Mouse (Mus musculus) limb, embryonic 10.5 days (tissue): Measurements from ENCODE around the gene Tbcd. TPM values are rescaled to one million over a fixed set of nuclear protein-coding genes. Genes with fewer than 3 reads are reported as not detected.
A peak's percentile ranks its signal among the peaks of the same experiment; 100 is the strongest.

ENCODE experiments used
- DNase-seq: peaks from one replicate; pipeline ENCODE4 v3.0.0-alpha.2; 2017; ENCODE audit warnings: low spot score
- H3K27ac ChIP-seq: fragments of 300-500 bp; sonication (generic); 2 replicates; pipeline ENCODE4 v1.5.1; 2016; ENCODE audit warnings: mild to moderate bottlenecking
- H3K27me3 ChIP-seq: fragments of 300-500 bp; sonication (generic); 2 replicates; pipeline ENCODE4 v1.6.1; 2016; ENCODE audit warnings: low read depth, mild to moderate bottlenecking; ENCODE audit not compliant: poor library complexity, severe bottlenecking
- H3K36me3 ChIP-seq: fragments of 300-500 bp; sonication (generic); 2 replicates; pipeline ENCODE4 v1.6.1; 2016; ENCODE audit warnings: mild to moderate bottlenecking, moderate library complexity
- H3K4me1 ChIP-seq: fragments of 300-500 bp; sonication (generic); 2 replicates; pipeline ENCODE4 v1.6.1; 2016
- H3K4me3 ChIP-seq: fragments of 300-500 bp; sonication (generic); 2 replicates; pipeline ENCODE4 v1.5.1; 2016; ENCODE audit warnings: mild to moderate bottlenecking, moderate library complexity
- H3K9me3 ChIP-seq: fragments of 300-500 bp; sonication (generic); replicated peaks from 2 replicates; pipeline ENCODE4 v1.6.1; 2016; ENCODE audit warnings: mild to moderate bottlenecking
- WGBS: fragments of 180-500 bp; shearing (Covaris S2); methylation state at CpG from one replicate; pipeline ENCODE4 v1.1.7; 2016; 5-methylcytosine and 5-hydroxymethylcytosine counted together
- polyA plus RNA-seq: library from polyadenylated mRNA; unstranded; fragments of >200 nt; fragmentation: Nextera tagmentation; extraction: Ambion mirVana; gene quantifications from 2 replicates; pipeline ENCODE4 v1.2.1, GENCODE M21; 2016

Gene Tbcd
- polyA plus RNA-seq, 1 experiment from 2014 or later = 54.9 TPM

DNA sequence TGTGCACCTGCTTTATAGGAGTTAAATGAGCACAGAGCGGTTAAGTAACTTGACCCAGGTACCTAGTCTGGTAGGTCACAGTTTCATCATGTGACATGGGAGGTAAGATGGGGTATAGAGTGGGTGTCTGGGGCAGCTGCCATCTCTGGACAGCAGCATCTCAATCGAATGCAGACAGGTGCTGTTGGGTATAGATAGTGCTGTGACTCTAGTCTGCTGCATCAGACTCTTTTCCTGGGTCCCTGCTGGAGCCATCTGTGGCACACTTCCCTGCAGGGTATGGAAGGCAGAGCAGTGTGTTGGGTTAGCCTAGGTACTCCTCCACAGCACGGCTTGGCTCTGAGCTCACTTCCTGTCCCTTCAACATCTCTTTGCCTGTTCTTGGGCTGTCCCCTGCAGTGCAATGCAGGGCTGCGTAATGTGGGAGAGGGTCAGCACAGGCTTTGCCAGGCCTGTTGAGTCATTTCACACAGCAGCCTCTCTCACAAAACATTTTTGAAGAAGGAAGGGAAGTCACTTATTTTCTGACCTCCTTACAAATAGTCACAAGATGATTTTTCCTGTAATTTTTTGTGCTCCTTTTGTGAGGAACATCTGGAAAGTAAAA is 70.5 kb downstream of the Tbcd start:
- Histone ChIP-seq H3K27ac (no peak overlapping the region), H3K9me3 (no peaks in the 10 kb centered on the region), H3K4me3 (no peak overlapping the region), H3K27me3 (no peaks in the 10 kb centered on the region), H3K36me3 (no peaks in the 10 kb centered on the region), H3K4me1 (0 out of 2 replicates have a peak, but pooled peaks cover 4% of the 10 kb centered on the region)
- 89% methylated on average over 4 of the region's 4 CpGs for WGBS
- no peak for DNase-seq

DNA sequence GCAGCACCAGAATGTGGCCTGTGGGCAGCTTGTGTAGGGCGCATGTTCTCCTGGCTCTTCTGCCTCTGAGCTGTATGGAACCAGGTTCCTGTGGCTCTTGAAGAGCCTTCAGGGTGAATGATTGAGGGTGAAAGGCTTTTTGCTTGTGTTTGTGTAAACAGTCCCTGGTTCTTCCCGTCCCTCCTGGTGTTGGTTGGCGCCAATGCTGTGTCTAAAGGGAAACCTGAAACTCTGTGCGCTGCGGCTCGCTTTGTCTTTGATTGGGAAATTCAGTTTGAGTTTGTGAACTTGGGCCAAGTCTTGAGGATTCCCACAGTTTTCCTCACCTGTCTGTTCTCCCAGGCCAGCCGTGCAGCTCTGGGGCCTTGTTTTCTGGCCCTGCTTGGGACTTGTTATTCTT is 72.4 kb downstream of the Tbcd start:
- WGBS = 89% methylated on average over 7 of the region's 7 CpGs
- H3K4me1 ChIP-seq = 0 out of 2 replicates have a peak, but pooled peaks cover 3% of the 10 kb centered on the region

GRCm38 (mm10) chr11:121529747-121530146 is 78.0 kb downstream of the Tbcd start:
- Histone ChIP-seq H3K4me3 (no peak overlapping the region), H3K9me3 (no peaks in the 10 kb centered on the region), H3K27ac (no peak overlapping the region), H3K27me3 (no peaks in the 10 kb centered on the region), H3K36me3 (no peaks in the 10 kb centered on the region), H3K4me1 (peaks cover 9% of the 10 kb centered on the region; the same call in 1 of the 2 replicates)
- WGBS = 82% methylated on average over 3 of the region's 3 CpGs
- DNase-seq = no peak

More for the DNA sequence above, 72.4 kb downstream of the Tbcd start:
- no peaks in the 10 kb centered on the region for H3K9me3 ChIP-seq
- DNase-seq = no peak
- H3K27me3 ChIP-seq = no peaks in the 10 kb centered on the region
- H3K4me3 ChIP-seq = no peak overlapping the region
- H3K36me3 ChIP-seq = no peaks in the 10 kb centered on the region
- no peak overlapping the region for H3K27ac ChIP-seq

DNA sequence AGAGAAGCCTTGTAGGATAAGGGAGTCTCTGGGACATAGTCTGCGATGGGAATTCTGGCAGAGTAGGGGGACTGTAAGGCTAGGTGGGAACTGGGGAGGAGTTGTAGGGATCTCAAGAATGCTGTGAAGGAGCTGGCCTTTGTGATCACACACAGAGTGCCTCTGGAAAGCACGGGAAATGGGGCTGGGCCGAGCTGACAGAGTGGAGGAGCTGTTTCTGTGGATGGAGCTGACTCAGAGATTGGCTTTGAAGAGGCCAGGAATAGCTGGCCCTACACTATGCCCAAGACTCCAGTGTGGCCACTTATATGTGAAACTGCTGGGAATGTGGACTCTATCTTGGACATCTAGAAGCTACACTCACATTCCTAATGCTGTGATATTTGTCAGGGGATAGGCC is 84.8 kb downstream of the Tbcd start:
- 39% methylated on average over 3 of the region's 3 CpGs for WGBS
- no peaks in the 10 kb centered on the region for H3K9me3 ChIP-seq

DNA sequence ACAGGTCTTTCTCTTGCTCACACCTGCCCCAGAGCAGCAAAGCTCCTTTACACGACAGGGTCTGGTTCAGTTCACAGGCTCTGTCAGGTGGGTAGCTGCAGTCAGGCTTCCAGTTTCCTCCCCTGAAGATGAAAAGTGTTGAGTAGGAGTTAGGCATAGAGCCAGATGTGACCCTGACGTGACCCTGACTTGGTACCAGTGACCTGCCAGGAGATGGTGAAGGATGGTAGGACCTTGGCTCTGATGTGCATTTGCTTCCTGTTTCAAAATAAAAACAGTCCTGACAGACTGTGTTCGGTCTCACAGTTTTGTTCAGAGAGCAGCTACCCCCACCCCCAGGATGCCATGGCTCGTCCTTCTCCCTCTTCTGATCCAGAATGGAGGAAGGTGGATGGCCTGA is 90.7 kb downstream of the Tbcd start:
- 60% methylated on average over 4 of the region's 4 CpGs for WGBS
- no peak for DNase-seq

More for the DNA sequence above, 84.8 kb downstream of the Tbcd start:
- Histone ChIP-seq H3K4me3 (no peak overlapping the region), H3K36me3 (peaks cover under 1% of the 10 kb centered on the region; the same call in 1 of the 2 replicates), H3K27me3 (no peaks in the 10 kb centered on the region), H3K4me1 (peaks cover 9% of the 10 kb centered on the region; the same call in 1 of the 2 replicates), H3K27ac (no peak overlapping the region)
- DNase-seq = no peak

GRCm38 (mm10) chr11:121543287-121543856 is 91.6 kb downstream of the Tbcd start:
- 86% methylated on average over 5 of the region's 5 CpGs for WGBS
- DNase-seq = no peak
- no peaks in the 10 kb centered on the region for H3K27me3 ChIP-seq
- H3K4me3 ChIP-seq = no peak overlapping the region
- peaks cover 11% of the 10 kb centered on the region for H3K36me3 ChIP-seq
- H3K9me3 ChIP-seq = no peaks in the 10 kb centered on the region
- H3K27ac ChIP-seq = peak overlapping the region; percentile 25; the same call in 1 of the 2 replicates
- peaks cover 8% of the 10 kb centered on the region; the same call in 1 of the 2 replicates for H3K4me1 ChIP-seq

More for the DNA sequence above, 90.7 kb downstream of the Tbcd start:
- Histone ChIP-seq H3K9me3 (no peaks in the 10 kb centered on the region), H3K4me1 (peaks cover 8% of the 10 kb centered on the region; the same call in 1 of the 2 replicates), H3K27me3 (no peaks in the 10 kb centered on the region), H3K27ac (no peak overlapping the region), H3K4me3 (no peak overlapping the region), H3K36me3 (peaks cover 11% of the 10 kb centered on the region)

GRCm38 (mm10) chr11:121543922-121544321 is 92.2 kb downstream of the Tbcd start:
- 86% methylated on average over 9 of the region's 9 CpGs for WGBS
- no peak for DNase-seq
- Histone ChIP-seq H3K4me3 (no peak overlapping the region), H3K4me1 (peaks cover 8% of the 10 kb centered on the region; the same call in 1 of the 2 replicates), H3K9me3 (no peaks in the 10 kb centered on the region), H3K27me3 (no peaks in the 10 kb centered on the region), H3K27ac (peak overlapping the region; percentile 25; the same call in 1 of the 2 replicates), H3K36me3 (peaks cover 11% of the 10 kb centered on the region)

DNA sequence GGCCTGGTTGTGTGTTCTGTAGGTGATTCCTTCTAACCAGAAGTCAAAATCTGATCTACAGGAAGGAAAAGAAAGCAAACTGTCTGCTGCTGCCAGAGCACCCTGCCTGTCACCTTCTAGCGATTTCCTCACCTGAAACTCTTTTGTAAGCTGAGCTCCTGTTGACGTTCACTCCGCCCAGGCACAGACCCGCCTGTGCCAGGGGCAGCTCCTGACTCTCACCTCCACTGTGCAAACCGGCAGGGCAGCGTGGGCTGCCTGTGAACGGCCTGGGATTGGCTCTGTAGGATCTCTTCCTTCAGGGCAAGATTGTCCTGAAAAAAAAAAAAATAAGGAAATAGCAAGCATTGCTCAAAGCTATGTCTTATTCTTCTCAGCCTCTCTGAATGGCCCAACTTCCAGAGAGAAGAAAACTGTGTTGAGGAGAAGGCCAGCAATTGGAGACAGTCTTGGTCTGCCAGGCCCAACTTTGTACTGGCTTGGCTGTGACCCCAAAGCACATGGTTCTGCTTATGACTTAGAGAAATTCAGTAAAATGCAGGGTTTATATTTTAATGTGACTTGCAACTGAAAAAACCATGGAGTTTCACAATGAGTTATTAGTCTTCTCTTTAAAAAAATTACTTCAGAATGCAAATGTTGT is 93.1 kb downstream of the Tbcd start:
- DNase-seq = no peak
- peaks cover 11% of the 10 kb centered on the region for H3K36me3 ChIP-seq
- no peaks in the 10 kb centered on the region for H3K27me3 ChIP-seq
- H3K27ac ChIP-seq = no peak overlapping the region
- peaks cover 14% of the 10 kb centered on the region for H3K4me1 ChIP-seq
- H3K9me3 ChIP-seq = no peaks in the 10 kb centered on the region
- 55% methylated on average over 7 of the region's 7 CpGs for WGBS
- no peak overlapping the region for H3K4me3 ChIP-seq

GRCm38 (mm10) chr11:121545398-121546034 is 93.8 kb downstream of the Tbcd start:
- Histone ChIP-seq H3K36me3 (peaks cover 16% of the 10 kb centered on the region), H3K4me3 (no peak overlapping the region), H3K27me3 (no peaks in the 10 kb centered on the region), H3K27ac (no peak overlapping the region), H3K4me1 (peaks cover 21% of the 10 kb centered on the region), H3K9me3 (no peaks in the 10 kb centered on the region)
- WGBS = 81% methylated on average over 3 of the region's 3 CpGs
- no peak for DNase-seq

DNA sequence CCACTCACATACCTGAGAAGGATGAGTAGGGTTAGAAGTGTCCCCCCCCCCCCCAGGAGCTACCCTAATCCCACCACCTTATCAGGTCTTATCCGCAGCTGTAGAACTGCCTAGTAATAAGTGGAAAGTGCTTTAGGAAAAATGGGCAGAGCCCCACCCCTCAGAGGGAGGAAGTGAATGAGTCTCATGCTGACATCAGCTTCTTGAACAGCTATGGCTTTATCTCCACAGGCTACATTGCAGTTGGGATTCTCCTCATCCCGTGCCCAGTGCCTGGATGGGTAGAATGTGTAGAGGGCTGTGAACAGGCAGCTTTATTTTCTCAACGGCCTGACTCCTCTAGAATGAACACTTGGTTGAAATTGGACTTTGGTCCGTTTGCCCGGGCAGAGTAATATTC is 95.5 kb downstream of the Tbcd start:
- WGBS = 92% methylated on average over 5 of the region's 5 CpGs
- Histone ChIP-seq H3K36me3 (peaks cover 9% of the 10 kb centered on the region; the same call in 1 of the 2 replicates), H3K4me3 (no peak overlapping the region), H3K4me1 (peaks cover 20% of the 10 kb centered on the region), H3K27ac (no peak overlapping the region), H3K9me3 (no peaks in the 10 kb centered on the region), H3K27me3 (no peaks in the 10 kb centered on the region)
- no peak for DNase-seq

DNA sequence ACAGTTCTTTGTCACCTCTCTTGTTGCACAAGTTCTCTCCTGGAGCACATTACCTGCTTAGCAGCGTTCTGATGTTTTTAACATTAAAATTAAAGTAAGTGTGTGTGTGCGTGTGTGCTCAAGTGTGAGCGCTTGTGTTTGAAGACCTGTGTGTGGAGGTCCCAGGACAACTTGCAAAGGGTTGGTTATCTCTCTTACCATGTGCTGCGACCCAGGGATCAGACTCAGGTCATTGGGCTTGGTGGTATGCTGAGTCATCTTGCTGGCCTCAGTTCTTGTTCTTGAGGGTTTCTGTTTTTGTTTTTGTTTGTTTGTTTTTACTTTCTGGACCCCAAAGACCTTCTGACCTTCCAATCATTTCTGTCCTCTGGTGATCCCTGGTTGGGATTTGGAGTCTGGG is 96.2 kb downstream of the Tbcd start:
- H3K27ac ChIP-seq = no peak overlapping the region

DNA sequence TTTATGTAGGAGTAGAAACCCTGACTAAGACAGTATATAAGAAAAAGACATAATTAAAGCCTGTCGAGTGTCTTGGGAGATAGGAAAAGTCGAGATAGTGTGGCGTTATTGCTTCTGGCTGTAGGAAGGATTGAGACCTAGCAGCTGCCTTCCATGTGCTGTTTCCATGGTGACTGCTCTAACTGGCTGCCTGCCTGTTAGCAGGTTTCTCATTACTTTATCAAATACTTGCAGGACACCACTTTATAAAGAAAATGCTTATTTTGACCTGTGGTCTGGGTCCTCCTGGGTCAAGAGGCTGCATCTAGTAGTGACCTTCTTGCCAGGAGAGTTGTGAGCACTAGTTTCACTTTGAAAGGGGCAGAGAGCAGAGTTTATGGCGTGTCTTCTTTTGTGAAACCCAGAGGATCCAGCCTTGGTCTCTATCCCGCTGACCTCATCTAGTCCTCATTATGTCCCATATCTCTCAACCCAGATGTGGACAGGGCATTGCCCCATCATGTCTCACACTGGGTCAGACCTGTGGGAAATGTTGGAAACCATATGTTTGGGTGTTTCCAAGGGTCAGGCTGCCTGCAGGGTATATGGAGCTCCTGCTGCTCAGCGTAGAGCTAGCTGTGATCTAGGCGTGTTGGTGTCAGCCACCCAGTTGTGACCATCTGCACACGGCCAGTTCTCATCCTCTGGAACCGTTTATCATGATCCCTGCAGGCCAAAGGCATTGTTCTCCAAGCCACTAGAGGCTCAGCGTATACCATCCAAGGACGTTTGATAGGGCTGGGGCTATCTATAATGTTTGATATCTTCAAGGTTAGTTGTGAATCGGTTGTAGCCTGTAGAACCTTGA is 97.5 kb downstream of the Tbcd start:
- H3K27me3 ChIP-seq = no peaks in the 10 kb centered on the region
- H3K36me3 ChIP-seq = 0 out of 2 replicates have a peak, but pooled peaks cover 6% of the 10 kb centered on the region
- H3K27ac ChIP-seq = peak overlapping the region; percentile 32; the same call in 1 of the 2 replicates
- 86% methylated on average over 12 of the region's 12 CpGs for WGBS
- no peaks in the 10 kb centered on the region for H3K9me3 ChIP-seq
- H3K4me3 ChIP-seq = no peak overlapping the region
- no peak for DNase-seq
- peaks cover 15% of the 10 kb centered on the region; the same call in 1 of the 2 replicates for H3K4me1 ChIP-seq

More for the DNA sequence above, 96.2 kb downstream of the Tbcd start:
- Histone ChIP-seq H3K4me3 (no peak overlapping the region), H3K36me3 (0 out of 2 replicates have a peak, but pooled peaks cover 6% of the 10 kb centered on the region), H3K9me3 (no peaks in the 10 kb centered on the region), H3K27me3 (no peaks in the 10 kb centered on the region), H3K4me1 (peaks cover 15% of the 10 kb centered on the region; the same call in 1 of the 2 replicates)
- WGBS = 92% methylated on average over 4 of the region's 4 CpGs
- DNase-seq = no peak
